Mouse (Mus musculus): ENCODE data around the gene Gpr84. TPM values are rescaled to one million over a fixed set of nuclear protein-coding genes. Genes with fewer than 3 reads are reported as not detected.

Gene Gpr84
- polyA plus RNA-seq, 1 experiment, result 0.05 TPM

- H3ac ChIP-seq (ENCODE audit: control insufficient read depth, insufficient read length), result no peak overlapping the region
- TF ChIP-seq REST (IDR thresholded peaks at IDR 0.05; ENCODE audit: insufficient read depth, insufficient read length), result no peak
- H3K36me3 ChIP-seq (ENCODE audit: control insufficient read depth, insufficient read depth), result no peaks in the 10 kb centered on the region
- H3K27me3 ChIP-seq (ENCODE audit: control insufficient read depth, insufficient read depth, insufficient read length), result no peaks in the 10 kb centered on the region
- no peaks in the 10 kb centered on the region for H3K79me2 ChIP-seq (ENCODE audit: control insufficient read depth, insufficient read depth)
- no peak overlapping the region for H3K4me3 ChIP-seq
- H3K4me2 ChIP-seq (ENCODE audit: low read depth), result no peak overlapping the region
Observed at GRCm38 (mm10) chr15:103264794-103265193, 45.6 kb downstream of the Gpr84 start.

GRCm38 (mm10) chr15:103259989-103260388, 50.4 kb downstream of the Gpr84 start:
- H3K4me3 ChIP-seq, result no peak overlapping the region
- TF ChIP-seq CEBPB (IDR thresholded peaks at IDR 0.05; ENCODE audit: insufficient read depth, poor library complexity, severe bottlenecking), result no peak
- no peak for TF ChIP-seq MAX (IDR thresholded peaks at IDR 0.05; ENCODE audit: low read depth)
- TF ChIP-seq E2F4 (IDR thresholded peaks at IDR 0.05; ENCODE audit: insufficient read depth), result no peak
- peak in 1 of 3 experiments; percentile 32 for TF ChIP-seq MYOG (IDR thresholded peaks at IDR 0.05; ENCODE audit: control insufficient read depth in 1 of 3, insufficient read depth in 1 of 3, insufficient read length in 2 of 3, low read depth in 2 of 3)
- no peaks in the 10 kb centered on the region for H3K36me3 ChIP-seq (ENCODE audit: control insufficient read depth, insufficient read depth)
- H3ac ChIP-seq (ENCODE audit: control insufficient read depth, insufficient read length), result no peak overlapping the region
- H3K79me2 ChIP-seq (ENCODE audit: control insufficient read depth, insufficient read depth), result no peaks in the 10 kb centered on the region
- no peaks in the 10 kb centered on the region for H3K27me3 ChIP-seq (ENCODE audit: control insufficient read depth, insufficient read depth, insufficient read length)
- H3K4me2 ChIP-seq (ENCODE audit: low read depth), result no peak overlapping the region

DNA sequence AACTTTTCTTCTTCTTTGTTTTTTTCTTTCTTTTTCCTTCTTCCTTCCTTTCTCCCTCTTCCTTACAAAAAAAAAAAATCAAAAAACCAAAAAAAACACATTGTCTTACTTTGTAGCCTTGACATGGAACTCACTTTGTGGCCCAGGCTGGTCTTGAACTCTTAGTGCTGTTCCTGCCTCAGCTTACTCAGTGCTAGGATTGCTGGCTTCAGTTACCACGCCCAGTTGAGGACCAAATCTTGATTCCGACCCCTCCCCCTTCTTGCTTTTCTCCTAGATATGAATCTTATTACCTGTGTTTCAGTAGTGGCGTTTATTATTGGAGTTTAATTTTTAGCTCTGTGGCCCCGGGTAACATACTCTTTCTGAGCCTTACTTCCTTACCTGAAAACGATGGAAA, 51.2 kb downstream of the Gpr84 start:
- H3K27me3 ChIP-seq (ENCODE audit: control insufficient read depth, insufficient read depth, insufficient read length), result no peaks in the 10 kb centered on the region
- H3K36me3 ChIP-seq (ENCODE audit: control insufficient read depth, insufficient read depth), result no peaks in the 10 kb centered on the region
- TF ChIP-seq E2F4 (IDR thresholded peaks at IDR 0.05; ENCODE audit: insufficient read depth) (no peak), POLR2A (IDR thresholded peaks at IDR 0.05; ENCODE audit: insufficient read length, low read depth) (no peak), USF1 (IDR thresholded peaks at IDR 0.05; ENCODE audit: low read depth) (no peak), SRF (IDR thresholded peaks at IDR 0.05; ENCODE audit: control insufficient read depth, insufficient read length, low read depth) (no peak), POLR2AphosphoS2 (IDR thresholded peaks at IDR 0.05; ENCODE audit: insufficient read length, low read depth) (no peak), CEBPB (IDR thresholded peaks at IDR 0.05; ENCODE audit: insufficient read depth, poor library complexity, severe bottlenecking) (no peak), TCF12 (IDR thresholded peaks at IDR 0.05; ENCODE audit: insufficient read depth, poor library complexity, severe bottlenecking) (no peak), MYOD1 (IDR thresholded peaks at IDR 0.05; ENCODE audit: control insufficient read depth in 1 of 3, insufficient read length in 2 of 3, low read depth in 2 of 3) (no peak), REST (IDR thresholded peaks at IDR 0.05; ENCODE audit: insufficient read depth, insufficient read length) (no peak), TCF3 (IDR thresholded peaks at IDR 0.05; ENCODE audit: insufficient read length, low read depth) (no peak), MAX (IDR thresholded peaks at IDR 0.05; ENCODE audit: low read depth) (no peak), MYOG (IDR thresholded peaks at IDR 0.05; ENCODE audit: control insufficient read depth in 1 of 3, insufficient read depth in 1 of 3, insufficient read length in 2 of 3, low read depth in 2 of 3) (no peak)
- no peaks in the 10 kb centered on the region for H3K79me2 ChIP-seq (ENCODE audit: control insufficient read depth, insufficient read depth)
- H3K4me2 ChIP-seq (ENCODE audit: low read depth), result no peak overlapping the region
- H3K4me3 ChIP-seq, result no peak overlapping the region
- H3ac ChIP-seq (ENCODE audit: control insufficient read depth, insufficient read length), result no peak overlapping the region

Other genes with a start within 250 kb of the Gpr84 start
- gene Smug1, start 143.5 kb downstream of the Gpr84 start, polyA plus RNA-seq (2012; fragmentation: generic; extraction: Trizol), result 18.6 TPM
- 54.8 TPM for gene Cbx5, start 70.8 kb downstream of the Gpr84 start, polyA plus RNA-seq (2012; fragmentation: generic; extraction: Trizol)
- gene Hnrnpa1, start 70.2 kb downstream of the Gpr84 start, polyA plus RNA-seq (2012; fragmentation: generic; extraction: Trizol), result 285 TPM
- 0.42 TPM for gene Nfe2, start 52.2 kb downstream of the Gpr84 start, polyA plus RNA-seq (2012; fragmentation: generic; extraction: Trizol)
- 172 TPM for gene Copz1, start 37.9 kb downstream of the Gpr84 start, polyA plus RNA-seq (2012; fragmentation: generic; extraction: Trizol)
- gene Zfp385a, start 29.5 kb upstream of the Gpr84 start, polyA plus RNA-seq (2012; fragmentation: generic; extraction: Trizol), result 35.6 TPM
- 162 TPM for gene Itga5, start 56.2 kb upstream of the Gpr84 start, polyA plus RNA-seq (2012; fragmentation: generic; extraction: Trizol)
- gene Gtsf1, start 119.9 kb upstream of the Gpr84 start, polyA plus RNA-seq (2012; fragmentation: generic; extraction: Trizol), result 0.71 TPM
- gene Gtsf2, start 137.9 kb upstream of the Gpr84 start, polyA plus RNA-seq (2012; fragmentation: generic; extraction: Trizol), result not detected
- gene Nckap1l, start 143.2 kb upstream of the Gpr84 start, polyA plus RNA-seq (2012; fragmentation: generic; extraction: Trizol), result 0.90 TPM
- gene Pde1b, start 192.4 kb upstream of the Gpr84 start, polyA plus RNA-seq (2012; fragmentation: generic; extraction: Trizol), result 0.83 TPM
- not detected for gene Ppp1r1a, start 227.4 kb upstream of the Gpr84 start, polyA plus RNA-seq (2012; fragmentation: generic; extraction: Trizol)